Mouse (Mus musculus): ENCODE measurements around the gene Lcn2.

Lcn2 gene

GRCm38 (mm10) chr2:32413936-32414335, 25.9 kb upstream of the Lcn2 start:
- peak; percentile 71 for DNase-seq (ENCODE audit: low spot score)

- DNase-seq (ENCODE audit: low spot score) = no peak
Measured at GRCm38 (mm10) chr2:32412742-32413531, 24.9 kb upstream of the Lcn2 start.

GRCm38 (mm10) chr2:32411407-32411806, 23.4 kb upstream of the Lcn2 start:
- no peak for DNase-seq (ENCODE audit: low spot score)

DNA sequence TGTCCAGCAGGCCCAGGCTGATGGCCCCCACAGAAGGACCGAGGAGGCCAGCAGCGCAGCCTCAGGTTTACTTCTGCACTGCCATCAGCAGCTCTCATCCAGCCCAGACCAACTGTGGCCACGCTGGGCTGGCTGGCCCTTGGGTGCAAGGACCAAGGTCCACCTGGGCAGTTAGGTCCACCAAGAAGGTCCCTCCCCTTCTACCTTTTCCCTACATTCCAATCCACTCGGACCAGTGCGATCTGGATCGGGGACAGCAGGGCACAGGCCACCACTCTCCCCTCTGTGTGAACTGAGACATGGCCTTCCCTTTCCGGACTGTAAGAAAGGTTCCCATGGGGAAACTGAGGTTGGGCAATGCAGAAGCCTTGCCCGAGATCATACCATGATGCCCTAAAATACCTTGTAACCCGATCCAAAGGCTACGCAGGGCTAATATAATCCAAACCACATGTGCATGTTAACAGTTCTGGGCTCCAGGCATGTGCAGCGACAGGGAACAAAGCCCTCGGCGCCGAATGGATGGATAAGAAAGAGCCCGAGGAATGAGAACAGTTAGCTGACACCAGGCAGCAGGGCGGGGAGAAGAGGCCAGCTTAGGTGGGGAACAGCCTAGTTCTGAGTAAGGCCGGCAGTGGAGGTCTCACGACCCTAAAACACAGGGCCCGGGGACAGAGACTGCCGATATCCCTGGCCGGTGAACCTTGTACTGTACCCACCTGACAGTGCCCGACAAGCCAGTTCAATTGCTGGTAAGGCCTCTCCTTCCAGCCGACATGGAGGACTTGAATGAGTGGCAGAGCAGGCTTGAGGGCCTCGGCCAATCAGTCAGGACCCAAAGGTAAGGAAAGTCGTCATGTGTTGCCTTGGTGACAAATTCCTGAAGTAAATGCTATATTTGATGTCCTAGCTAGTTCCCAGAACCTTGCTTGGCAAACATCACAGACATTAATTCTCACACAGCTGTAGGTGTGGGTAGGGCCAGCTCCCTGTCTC, 20.7 kb upstream of the Lcn2 start:
- no peak for DNase-seq (ENCODE audit: low spot score)

DNA sequence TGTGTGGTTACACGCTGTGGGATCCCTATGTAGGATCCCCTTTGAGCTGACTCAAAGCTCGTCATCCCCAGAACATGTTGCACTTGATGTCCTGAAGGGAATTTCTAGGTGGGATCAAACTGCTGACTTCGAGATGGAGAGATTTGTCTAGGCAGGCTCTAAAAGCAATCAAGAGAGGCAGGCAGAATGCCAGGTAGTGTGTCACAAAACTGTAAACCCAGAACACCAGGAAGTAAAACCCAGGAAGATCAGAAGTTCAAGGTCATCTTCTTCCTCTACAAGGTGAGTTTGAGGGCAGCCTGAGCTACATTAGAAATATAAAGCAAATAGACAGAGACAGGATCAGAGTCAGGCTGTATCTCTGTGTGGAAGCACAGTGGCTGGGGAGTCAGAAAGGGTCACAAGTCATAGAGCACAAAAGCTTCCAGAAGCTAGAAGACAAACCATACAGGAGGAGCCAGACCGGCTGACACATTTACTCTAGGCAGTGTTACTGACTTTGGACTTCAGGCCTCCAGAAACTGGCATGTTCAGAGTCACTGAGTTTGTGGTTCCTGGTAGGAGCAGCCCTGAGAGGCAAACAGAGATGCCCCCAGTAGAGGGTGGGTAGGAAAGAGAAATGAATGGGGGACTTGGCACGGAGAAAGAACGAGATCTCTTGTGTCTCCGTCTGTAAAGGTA, 19.2 kb upstream of the Lcn2 start:
- no peak for DNase-seq (ENCODE audit: low spot score)

GRCm38 (mm10) chr2:32404663-32405062, 16.6 kb upstream of the Lcn2 start:
- peak; percentile 100 for DNase-seq (ENCODE audit: low spot score)

DNA sequence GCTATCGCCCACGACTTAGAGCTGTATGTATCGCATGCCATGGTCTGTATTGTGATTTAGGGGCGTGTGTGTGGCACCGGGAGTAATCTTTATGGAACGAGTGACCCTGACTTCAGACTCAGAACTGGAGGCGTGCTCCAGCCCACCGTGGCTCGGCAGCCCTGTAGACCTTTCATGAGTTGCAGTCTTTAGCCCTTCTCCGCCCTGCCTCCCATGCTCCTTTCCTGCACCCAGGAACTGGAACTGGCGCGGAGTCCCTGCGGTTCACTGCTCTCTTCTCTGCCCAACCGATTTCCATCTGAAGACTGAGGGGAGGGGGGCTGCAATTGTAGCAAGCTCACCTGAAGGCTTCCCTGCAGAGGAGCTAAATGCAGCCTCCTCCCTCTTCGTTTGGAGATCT, 8.6 kb upstream of the Lcn2 start:
- no peak for DNase-seq (ENCODE audit: low spot score)

DNA sequence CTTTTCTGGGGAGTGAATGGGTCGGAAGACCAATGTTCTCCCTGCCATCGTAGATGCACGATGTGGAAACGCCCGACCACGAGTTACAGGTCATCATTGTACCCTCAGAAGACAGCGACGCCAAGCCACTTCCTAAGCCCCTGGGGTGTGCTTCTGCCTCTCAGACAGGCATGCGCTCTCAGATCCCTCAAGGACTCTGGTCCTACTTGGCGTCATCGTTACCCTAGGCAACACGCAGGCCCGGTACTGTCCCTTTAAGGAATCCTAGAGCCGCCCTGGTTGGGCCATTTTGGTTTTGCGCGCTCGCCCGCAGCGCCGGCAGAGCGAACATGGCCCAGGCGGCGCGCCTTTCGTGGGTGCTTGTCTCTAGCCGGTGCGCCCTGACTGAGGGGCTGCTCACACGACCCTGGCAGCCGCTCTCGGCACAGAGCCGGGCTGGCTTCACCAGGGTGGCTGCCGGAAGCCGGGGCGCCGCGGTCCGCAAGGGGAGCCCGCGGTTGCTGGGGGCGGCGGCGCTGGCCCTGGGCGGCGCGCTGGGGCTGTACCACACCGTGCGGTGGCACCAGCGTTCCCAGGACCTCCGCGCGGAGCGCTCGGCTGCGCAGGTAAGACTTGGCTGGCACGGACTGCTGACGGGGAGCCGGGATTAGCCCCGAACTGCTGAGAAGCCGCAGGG, 8.0 kb upstream of the Lcn2 start:
- peak; percentile 99 for DNase-seq (ENCODE audit: low spot score)

DNA sequence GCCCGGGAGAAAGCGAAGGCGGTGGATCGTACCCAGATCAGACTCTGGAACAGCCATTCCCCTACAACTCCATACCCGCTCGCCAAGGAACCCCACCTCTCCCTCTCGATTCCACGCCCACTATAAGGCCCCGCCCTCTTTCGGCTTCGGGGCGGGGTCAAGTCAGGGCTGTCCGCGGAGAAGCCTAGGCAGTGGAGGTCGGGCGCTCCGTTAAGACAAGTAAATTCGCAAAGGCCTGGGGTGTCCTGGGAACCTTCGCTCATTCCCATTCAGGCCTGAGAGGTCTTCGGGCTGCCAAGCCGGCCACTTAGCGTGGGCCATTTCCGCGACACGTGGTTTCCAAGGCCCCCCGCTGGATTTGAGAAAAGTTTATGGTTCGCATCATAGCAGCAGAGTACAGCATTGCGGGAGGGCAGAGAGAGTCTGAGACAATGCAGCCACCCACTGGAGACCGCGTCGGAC, 7.5 kb upstream of the Lcn2 start, which contains the start of gene Ptges2:
TSS of gene Ptges2 (plus strand) at position 413 of the 462 bp plus-strand sequence.
- DNase-seq (ENCODE audit: low spot score) = peak; percentile 96

DNA sequence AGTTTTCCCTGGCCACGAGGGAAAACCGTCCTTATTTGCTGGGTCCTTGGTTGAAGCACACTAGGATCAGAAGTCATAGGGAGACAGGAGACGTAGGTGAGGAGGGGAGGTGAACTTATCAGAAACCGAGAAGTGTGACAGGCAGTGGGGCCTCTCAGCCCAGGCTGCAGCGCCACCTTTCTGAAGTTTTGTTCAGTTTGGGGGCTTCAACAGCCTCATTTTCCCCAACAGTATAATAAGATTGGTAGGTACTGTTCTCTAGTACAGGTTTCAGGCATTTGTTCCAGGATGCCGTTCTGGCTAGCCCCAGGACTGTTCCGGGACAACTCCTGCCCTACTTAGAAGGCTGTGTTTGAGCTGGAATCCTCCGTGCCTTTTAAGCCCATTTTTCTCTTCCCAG, 6.9 kb upstream of the Lcn2 start:
- no peak for DNase-seq (ENCODE audit: low spot score)

DNA sequence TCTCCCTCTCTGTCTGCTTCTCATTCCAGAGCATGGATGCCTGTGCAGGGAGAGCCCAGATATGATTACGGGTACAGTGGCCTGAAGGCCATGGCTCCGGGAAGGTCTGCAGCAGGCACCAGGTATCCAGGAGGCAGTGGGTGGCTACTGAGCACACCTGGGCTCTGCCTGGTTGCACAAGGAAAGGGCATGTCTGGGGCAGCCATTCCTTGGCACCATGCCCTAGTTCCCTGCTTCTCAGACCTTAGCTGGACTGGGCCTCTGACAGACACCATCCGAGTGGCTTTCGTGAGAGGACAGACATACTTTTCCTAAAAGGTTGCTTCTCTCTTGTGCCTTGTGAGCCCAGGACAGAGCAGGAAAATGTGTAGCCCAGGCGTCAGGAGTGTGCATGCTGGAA, 4.0 kb upstream of the Lcn2 start:
- no peak for DNase-seq (ENCODE audit: low spot score)

- no peak for DNase-seq (ENCODE audit: low spot score)
Measured at GRCm38 (mm10) chr2:32390871-32391270, 2.8 kb upstream of the Lcn2 start.

DNA sequence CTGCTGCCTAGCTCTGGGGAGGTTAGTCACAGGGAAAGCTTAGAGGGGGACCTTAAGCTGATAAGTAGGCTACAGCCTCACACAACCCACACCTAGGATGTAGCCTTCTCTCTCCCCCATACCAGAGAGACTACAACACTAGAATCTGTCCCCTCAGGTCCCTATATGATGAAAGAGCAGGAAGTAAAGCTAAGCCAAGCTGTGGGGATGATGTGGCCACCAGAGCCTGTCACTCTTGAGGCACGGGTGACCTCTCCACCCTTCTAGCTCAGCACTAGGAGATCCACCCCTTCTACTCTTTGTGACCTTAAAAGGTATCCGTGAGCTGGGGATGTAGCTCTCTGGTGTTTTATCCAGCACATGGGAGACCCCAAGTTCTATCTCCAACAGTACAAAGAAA, 1.1 kb upstream of the Lcn2 start:
- DNase-seq (ENCODE audit: low spot score) = no peak

DNA sequence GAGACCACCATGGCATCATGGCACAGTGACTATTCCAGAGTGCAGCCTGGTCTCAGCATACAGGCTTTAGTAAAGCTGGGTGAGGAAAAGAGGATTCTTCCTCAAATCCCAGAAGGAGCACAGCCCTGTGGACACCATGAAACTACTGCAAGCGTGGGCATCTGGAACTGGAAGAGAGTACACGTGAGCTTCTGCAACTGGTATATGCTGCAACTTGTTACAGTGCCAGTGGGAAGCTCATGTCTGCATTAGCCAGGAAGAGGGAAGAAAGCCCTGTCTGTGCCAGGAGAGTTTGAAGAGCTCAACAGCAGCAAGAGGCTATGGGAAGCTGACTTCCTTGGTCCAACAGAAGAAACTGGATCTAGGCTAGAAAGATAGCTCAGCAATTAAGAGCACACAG, 5.4 kb downstream of the Lcn2 start:
- no peak for DNase-seq (ENCODE audit: low spot score)

GRCm38 (mm10) chr2:32381775-32382223, 6.3 kb downstream of the Lcn2 start, which contains the start of gene 1110008P14Rik:
Gene 1110008P14Rik, minus strand, starts transcription at chr2:32381938.
- peak; percentile 97 for DNase-seq (ENCODE audit: low spot score)

GRCm38 (mm10) chr2:32381141-32381774, 6.8 kb downstream of the Lcn2 start:
- no peak for DNase-seq (ENCODE audit: low spot score)

DNA sequence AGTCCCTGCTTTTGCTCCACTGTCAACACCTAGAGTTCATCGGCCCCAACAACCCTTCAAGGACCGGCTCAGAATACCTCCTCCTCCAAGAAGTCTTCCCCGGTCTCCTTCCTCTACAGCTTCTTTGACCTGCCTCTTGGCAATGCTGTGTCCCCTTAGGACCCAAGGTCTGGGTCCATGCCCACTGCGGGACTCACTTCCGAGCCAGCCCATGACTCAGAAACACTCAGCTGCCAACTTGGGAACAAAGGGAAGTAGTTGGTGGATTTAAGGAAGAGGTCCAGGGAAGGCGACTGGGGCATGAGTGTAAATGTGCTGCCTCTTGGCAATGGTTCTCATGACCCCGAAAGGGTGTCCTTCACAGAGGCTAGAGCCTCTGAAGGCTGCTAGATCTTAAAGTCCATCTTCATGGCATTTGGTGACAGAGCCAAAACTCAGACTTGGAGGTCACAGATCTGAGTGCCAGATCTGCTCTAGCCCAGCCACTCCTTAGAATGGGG, 8.0 kb downstream of the Lcn2 start:
- peak; percentile 71 for DNase-seq (ENCODE audit: low spot score)

GRCm38 (mm10) chr2:32376963-32377362, 11.1 kb downstream of the Lcn2 start:
- no peak for DNase-seq (ENCODE audit: low spot score)

GRCm38 (mm10) chr2:32375317-32375940, 12.6 kb downstream of the Lcn2 start:
- DNase-seq (ENCODE audit: low spot score) = no peak

GRCm38 (mm10) chr2:32374191-32374590, 13.9 kb downstream of the Lcn2 start:
- no peak for DNase-seq (ENCODE audit: low spot score)

Data from adipocyte (in vitro differentiated cells).